Mouse (Mus musculus) gastrocnemius, postnatal 14 days (tissue): Measurements from ENCODE around the gene Neil1. TPM values are rescaled to one million over a fixed set of nuclear protein-coding genes. Genes with fewer than 3 reads are reported as not detected.

Source experiments
- DNase-seq: peaks from one replicate; pipeline ENCODE4 v3.0.0; 2021; ENCODE audit warnings: mixed read lengths
- intact Hi-C: fragments of 180-260 bp; cut with DNase I; formaldehyde crosslinking; loops from one replicate; pipeline ENCODE4 v1.15.1; 2025; ENCODE audit warnings: low total_unique reads
- long read RNA-seq, 2 experiments: library from polyadenylated mRNA; stranded (forward); transcript quantifications; one replicate each; pipeline ENCODE4 v2.0.0; 2021
- total RNA-seq, 2 experiments: library from RNA; stranded (reverse); gene quantifications; 2 replicates each; pipeline ENCODE4 v1.2.3; 2021

The Neil1 gene
- 1 to 10 TPM; 4.7 to 5.6 TPM for total RNA-seq
- long read RNA-seq, experiment 1, transcript Neil1-203 (10 exons, 1,693 nt), result major isoform, 6 of 8 reads
- long read RNA-seq, experiment 1, partial matches to known transcripts, result 0 of 8 reads
- long read RNA-seq, experiment 1, other reads (novel, unspliced or antisense), result 1 of 8 reads
- long read RNA-seq, experiment 2, partial matches to known transcripts, result 1 of 2 reads
- long read RNA-seq, experiment 2, other reads (novel, unspliced or antisense), result 1 of 2 reads

GRCm38 (mm10) chr9:57148144-57148878, at the start of gene Neil1:
Gene Neil1 (minus strand): TSS chr9:57148305.
- DNase-seq, result peak; percentile 81
- intact Hi-C loops, result no loop called here

DNA sequence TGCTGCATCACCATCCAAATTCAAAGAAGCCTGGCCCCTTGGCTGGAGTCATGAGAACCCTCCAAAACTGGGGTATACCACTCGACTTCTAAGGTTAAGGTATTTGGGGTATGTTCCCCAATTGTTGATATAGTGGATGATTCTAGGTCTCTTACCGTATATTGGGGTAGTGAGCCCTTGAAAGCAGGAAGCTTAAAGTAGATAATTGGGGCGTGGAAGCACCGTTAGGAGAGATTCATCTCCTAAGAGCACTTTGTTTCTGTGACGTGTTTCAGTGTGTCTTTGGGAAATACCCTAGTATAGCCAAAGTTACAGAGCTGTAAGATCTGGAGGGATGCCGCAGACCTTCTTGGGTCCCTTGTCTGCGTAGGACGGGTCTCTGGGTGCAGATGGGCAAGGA, 49.3 kb upstream of the Neil1 start:
- DNase-seq, result no peak
- intact Hi-C loops, result no loop called here

GRCm38 (mm10) chr9:57196708-57197107, 48.6 kb upstream of the Neil1 start:
- no peak for DNase-seq
- intact Hi-C loops, result no loop called here

GRCm38 (mm10) chr9:57168411-57168810, 20.3 kb upstream of the Neil1 start:
- intact Hi-C loops, result loop anchor here (10.0 kb wide), 1 partner anchor 46 kb away; no protein-coding TSS in a partner anchor
- no peak for DNase-seq

DNA sequence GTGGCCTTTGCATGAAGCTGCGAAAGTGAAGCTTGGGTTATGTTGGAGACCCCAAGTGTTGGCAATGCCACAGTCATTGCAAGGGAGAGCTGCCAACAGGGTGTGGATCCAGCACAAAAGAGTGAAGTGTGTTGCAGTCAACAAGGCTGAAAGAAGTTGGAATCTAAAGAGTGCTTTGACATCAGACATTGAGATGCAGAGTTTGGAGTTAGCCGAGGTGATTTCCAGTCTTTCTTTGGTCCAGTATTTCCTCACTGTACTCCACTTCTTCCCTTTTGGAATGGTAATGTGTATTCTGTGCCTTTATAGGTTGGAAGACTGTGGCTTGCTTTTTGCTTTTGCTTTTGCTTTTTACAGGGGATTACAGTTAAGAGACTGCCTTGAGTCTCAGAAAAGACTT, 18.1 kb upstream of the Neil1 start:
- DNase-seq, result no peak
- intact Hi-C loops, result loop anchor here (10.0 kb wide), 1 partner anchor 49 kb away; no protein-coding TSS in a partner anchor

- no peak for DNase-seq
- intact Hi-C loops, result loop anchor here (10.0 kb wide), 1 partner anchor 52 kb away; no protein-coding TSS in a partner anchor
These were observed 15.0 kb upstream of the Neil1 start for GRCm38 (mm10) chr9:57163137-57163536.

DNA sequence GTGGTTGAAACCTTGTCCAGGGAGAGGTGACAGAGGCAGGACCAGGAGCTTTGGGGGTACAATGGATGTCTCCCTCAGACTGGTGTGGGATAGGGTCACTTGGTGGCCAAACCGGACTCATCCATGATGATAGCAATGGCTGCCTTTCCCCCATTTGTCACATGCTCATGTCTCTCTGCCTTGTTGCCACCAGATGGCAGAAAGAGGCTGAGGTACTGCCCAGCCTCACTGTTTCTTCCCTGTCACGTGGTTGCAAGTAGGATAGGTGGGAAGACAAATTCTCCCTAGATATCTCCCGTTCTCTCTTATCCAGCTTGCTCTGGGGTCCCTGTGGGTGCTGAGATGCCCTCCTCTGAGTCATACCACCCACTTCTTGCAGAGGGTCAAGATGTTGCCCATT, 14.4 kb upstream of the Neil1 start:
- DNase-seq, result no peak
- intact Hi-C loops, result loop anchor here (10.0 kb wide), 1 partner anchor 52 kb away; no protein-coding TSS in a partner anchor

GRCm38 (mm10) chr9:57158506-57158905, 10.4 kb upstream of the Neil1 start:
- intact Hi-C loops, result no loop called here

DNA sequence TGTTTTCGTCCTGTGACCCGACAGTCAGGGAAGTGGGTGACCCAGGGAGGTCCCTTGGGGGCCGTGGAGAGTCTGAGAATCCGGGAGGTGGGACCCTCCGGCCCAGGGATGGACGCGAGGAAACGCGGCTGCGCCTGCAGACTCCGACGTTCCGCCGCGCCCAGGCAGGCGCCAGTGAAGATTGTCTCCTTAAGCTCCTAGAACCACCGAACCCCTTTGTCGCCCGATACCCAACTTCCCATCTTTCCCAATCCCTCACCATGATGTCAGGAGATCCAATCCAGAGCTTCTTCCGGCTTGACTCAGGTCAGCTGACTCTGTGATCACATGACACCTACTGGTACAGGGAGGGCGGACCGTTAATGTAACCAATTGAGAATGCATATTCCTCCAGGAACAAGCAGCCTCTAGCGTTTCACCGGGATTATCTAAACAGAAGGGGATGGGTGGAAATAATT, 9.9 kb upstream of the Neil1 start, which contains the start of gene Commd4:
Gene Commd4, minus strand, starts transcription at position 319 of the 458 bp plus-strand sequence.
- intact Hi-C loops, result no loop called here
- peak; percentile 92 for DNase-seq

More at GRCm38 (mm10) chr9:57158506-57158905, 10.4 kb upstream of the Neil1 start:
- no peak for DNase-seq

DNA sequence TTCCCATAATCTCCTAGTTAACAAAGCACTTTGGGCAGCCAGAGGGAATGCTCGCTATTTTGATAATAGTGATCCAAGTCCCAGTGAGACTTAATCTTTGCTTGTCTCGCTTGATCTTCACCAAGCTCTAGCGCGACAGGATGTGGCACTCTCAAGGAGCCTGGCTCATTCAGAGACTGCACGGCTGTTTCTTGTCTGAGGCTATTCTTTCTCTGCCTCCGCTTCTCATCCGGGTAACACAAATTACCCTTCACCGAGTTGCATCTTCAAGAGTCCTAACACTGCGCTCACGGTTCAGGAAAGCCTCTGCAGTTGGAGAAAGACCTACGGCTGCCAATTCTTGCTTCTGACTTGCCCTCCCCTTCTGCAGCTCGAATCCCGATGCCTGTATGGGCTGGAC, 9.4 kb upstream of the Neil1 start:
- intact Hi-C loops, result no loop called here
- DNase-seq, result no peak

- intact Hi-C loops, result no loop called here
- DNase-seq, result no peak
These were observed 8.7 kb upstream of the Neil1 start for GRCm38 (mm10) chr9:57156823-57157222.

DNA sequence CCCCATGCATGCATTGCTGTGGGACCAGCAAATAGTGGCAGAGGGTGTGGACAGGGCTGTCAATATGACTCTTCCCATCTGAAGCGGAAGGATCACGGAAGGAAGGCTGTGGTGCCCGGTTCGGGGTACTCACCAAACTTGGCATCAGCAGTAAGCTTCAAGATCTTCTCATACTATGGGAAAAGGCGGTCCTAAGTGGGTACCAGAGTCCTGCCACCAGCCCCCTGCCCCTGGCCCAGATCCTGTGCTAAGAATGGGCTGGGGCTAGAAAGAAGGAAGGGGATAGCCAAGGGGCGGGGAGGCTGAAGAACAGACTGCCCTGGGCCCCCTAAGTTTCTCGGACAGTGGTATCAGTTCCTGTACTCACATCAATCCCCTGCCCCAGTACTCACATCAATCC, 8.3 kb upstream of the Neil1 start:
- intact Hi-C loops, result no loop called here

GRCm38 (mm10) chr9:57152331-57152730, 4.2 kb upstream of the Neil1 start:
- no peak for DNase-seq

More for the DNA sequence above, 8.3 kb upstream of the Neil1 start:
- DNase-seq, result no peak

GRCm38 (mm10) chr9:57150192-57150591, 2.1 kb upstream of the Neil1 start:
- DNase-seq, result no peak
- intact Hi-C loops, result no loop called here

More at GRCm38 (mm10) chr9:57152331-57152730, 4.2 kb upstream of the Neil1 start:
- intact Hi-C loops, result no loop called here

DNA sequence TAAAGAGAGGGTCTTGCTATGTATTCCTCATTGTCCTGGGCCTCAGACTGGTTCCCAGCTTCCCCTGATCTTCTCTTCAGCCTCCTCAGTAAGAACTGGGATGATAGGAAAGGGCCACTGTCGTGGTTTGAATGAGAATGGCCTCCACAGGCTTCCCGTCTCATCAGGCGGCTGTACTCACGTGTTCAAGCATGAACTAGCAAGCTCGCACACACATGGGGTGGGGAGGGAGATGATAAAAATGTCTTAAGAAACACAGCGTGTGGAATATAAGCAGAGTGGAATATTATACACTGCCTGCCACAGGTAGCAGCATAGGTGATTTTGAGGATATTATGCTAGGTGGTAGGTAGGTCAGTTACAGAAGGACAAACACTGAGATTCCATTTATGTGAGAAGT, 916 bp upstream of the Neil1 start:
- DNase-seq, result no peak
- intact Hi-C loops, result no loop called here

GRCm38 (mm10) chr9:57147205-57148143, 631 bp downstream of the Neil1 start:
- no peak for DNase-seq
- intact Hi-C loops, result no loop called here

GRCm38 (mm10) chr9:57146451-57147066, 1.5 kb downstream of the Neil1 start:
- intact Hi-C loops, result no loop called here
- DNase-seq, result no peak

DNA sequence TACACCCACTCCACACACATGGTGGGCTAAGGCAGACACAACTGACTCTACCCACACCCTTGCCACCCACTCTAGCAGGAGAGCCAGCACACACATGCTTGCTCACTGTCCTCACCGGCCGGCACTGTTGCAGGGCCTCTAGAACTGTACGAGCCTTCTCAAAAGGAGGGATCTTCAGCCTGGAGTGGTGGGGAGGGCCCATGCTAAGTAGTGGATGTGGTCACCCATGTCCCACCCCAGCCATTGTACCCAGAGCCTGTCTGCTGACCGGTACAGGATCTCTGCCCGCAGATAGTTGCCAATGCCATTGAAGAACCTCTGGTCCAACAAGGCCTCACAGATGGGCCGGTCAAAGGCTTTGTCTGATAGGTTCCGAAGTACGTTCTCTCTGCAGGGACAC, 3.3 kb downstream of the Neil1 start:
- intact Hi-C loops, result no loop called here
- no peak for DNase-seq

DNA sequence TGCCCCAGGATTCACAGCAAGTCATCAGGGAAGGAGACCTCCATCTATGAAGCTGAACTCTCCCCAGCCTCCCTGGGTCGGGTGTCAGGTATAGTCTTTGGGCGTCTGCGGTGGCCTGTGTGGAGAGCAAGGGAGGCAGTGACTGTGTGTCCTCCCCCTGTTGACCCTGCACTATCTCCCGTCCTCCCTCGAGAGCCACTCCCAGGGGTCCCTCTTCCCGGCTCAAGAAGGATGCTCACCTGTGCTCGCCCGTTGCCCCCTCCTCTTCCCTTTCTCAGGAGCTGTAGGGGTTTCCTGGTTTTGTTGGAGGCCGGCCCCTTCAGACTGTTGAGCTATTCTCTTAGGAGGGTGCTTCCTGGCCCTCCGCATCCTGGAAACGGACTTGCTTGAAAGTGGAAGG, 4.9 kb downstream of the Neil1 start:
- intact Hi-C loops, result no loop called here
- DNase-seq, result no peak
